Mouse (Mus musculus) right cerebral cortex, adult 2 months (tissue): ENCODE data around the gene Aox4.

Experiments
- DNase-seq, 2 experiments: peaks; one replicate each; pipeline ENCODE4 v3.0.0; 2021 to 2022; ENCODE audit warnings: low spot score in 2 of 2

Aox4 gene

GRCm38 (mm10) chr1:58301073-58301472, 90.9 kb downstream of the Aox4 start:
- DNase-seq = no peak

- no peak for DNase-seq
Measured at GRCm38 (mm10) chr1:58302015-58302414, 91.8 kb downstream of the Aox4 start.

DNA sequence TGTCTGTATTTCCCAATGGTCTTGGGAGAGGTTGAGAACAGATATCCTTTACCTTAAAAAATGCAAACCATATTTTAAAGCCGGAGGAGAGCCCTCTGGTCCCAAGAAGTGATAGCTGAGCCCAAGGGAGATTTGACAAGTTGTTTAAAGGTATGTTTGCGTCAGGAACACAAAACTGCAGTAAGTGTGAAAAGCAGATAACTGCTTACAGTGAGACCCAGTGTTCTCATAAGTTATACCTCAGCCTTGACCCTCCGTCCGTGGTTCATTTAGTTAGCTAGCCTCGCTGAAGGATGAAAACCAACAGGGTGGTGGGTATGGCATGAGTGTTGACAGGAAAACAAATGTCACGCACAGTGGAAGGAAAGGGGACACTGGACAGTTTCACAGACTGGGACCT, 92.8 kb downstream of the Aox4 start:
- no peak for DNase-seq

- no peak for DNase-seq
Measured at GRCm38 (mm10) chr1:58303726-58304125, 93.5 kb downstream of the Aox4 start.

DNA sequence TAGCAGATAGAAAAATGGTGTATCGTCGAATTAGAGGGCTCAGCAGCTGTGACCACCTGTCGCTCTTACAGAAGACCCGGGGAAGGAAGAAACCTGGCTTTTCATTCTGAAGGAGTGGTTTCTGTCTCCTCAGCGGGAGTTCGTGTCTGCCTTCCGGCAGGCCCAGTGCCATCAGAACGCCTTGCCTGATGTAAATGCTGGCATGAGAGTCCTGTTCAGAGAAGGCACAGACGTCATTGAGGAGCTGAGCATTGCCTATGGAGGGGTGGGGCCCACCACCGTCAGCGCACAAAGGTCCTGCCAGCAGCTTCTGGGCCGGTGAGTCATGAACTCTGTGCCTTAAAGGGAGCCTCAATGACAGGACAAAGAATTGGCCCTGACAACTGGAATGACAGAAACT, 94.1 kb downstream of the Aox4 start:
- DNase-seq = no peak

DNA sequence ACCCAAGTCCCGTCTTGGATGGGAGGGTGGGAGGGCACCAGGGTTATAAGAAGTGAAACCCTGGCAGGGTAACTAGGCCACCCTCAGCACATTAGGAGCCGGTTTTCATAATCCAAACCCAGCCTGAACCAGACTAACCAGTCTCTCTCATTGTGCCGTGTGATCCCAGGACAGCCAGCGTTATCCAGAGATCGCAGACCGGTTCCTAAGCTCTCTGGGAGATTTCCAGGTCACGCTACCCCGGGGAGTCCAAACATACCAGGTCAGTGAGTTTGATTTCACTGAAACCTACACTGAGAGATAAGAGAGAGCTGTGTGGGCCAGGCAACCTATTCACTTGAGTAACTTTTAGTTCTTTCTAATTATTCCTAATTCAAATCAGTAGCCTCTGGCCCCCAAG, 97.0 kb downstream of the Aox4 start:
- DNase-seq = no peak

GRCm38 (mm10) chr1:58308594-58308993, 98.4 kb downstream of the Aox4 start:
- no peak for DNase-seq

DNA sequence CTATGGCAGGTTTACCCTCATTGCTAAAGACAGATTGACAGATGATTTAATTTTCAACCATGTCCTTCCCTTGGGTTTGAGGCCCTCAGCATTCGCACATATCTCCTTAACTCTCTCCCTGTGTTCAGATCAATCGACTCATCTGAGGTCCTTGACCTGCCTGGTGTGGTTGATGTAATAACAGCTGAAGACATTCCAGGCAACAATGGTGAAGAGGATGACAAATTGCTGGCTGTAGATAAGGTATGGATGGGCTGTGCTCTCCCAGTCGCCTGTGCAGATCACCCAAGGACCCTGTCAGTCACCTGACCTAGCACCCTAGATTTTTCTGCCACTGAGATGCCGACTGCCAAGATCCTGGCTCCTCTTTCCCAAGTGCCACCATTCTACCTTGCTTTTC, 99.7 kb downstream of the Aox4 start:
- no peak for DNase-seq

- DNase-seq = no peak
Measured at GRCm38 (mm10) chr1:58311221-58311864, 101.1 kb downstream of the Aox4 start.

- DNase-seq = no peak
Measured at GRCm38 (mm10) chr1:58313173-58313572, 103.0 kb downstream of the Aox4 start.

DNA sequence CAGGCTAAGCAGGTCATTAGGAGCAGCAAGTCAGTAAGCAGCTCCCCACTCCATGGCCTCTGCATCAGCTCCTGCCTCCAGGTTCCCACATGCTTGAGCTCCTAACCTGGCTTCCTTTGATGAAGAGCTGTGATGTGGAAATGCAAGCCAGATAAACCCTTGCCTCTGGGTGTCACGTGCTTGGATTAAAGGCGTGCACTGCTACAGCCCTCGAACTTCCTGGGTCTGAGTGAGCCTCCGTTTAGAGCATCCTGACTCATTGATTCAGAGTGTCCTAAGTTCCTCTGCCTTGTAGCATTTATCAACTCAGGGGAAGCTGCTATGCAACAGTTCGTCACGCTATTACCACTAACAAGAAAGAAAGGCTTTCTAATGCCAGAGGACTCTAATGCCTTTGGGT, 105.3 kb downstream of the Aox4 start:
- no peak for DNase-seq
